Mouse (Mus musculus) liver, postnatal 0 days (tissue): Measurements from ENCODE around the gene Gm37240.

Experiments
- CTCF ChIP-seq: sonication (generic); IDR thresholded peaks from 2 replicates; pipeline ENCODE4 v1.5.1; 2016; ENCODE audit warnings: antibody characterized with exemption, low read depth
- EP300 ChIP-seq: IDR thresholded peaks from 2 replicates; pipeline ENCODE4 v1.6.1; 2016; ENCODE audit warnings: antibody characterized with exemption, low read depth, mild to moderate bottlenecking

GRCm38 (mm10) chr3:85124410-85124809, 762.9 kb downstream of the Gm37240 start:
- TF ChIP-seq CTCF (no peak), EP300 (no peak)
